Mouse (Mus musculus): ENCODE results near the gene Ebi3.

- no peak for TF ChIP-seq GATA1 (IDR thresholded peaks at IDR 0.05; ENCODE audit: borderline replicate concordance, low read length)
- no peak for TF ChIP-seq FLI1 (IDR thresholded peaks at IDR 0.05; ENCODE audit: low read length)
These were observed 12.6 kb downstream of the Ebi3 start for GRCm38 (mm10) chr17:55964996-55965395.

Measured in megakaryocyte, embryonic 14.5 days (primary cell).